Mouse (Mus musculus): ENCODE data around the gene Zfp109. TPM values are rescaled to one million over a fixed set of nuclear protein-coding genes. Genes with fewer than 3 reads are reported as not detected.

The Zfp109 gene
- total and polyA plus RNA-seq, 3 experiments, result not detected

DNA sequence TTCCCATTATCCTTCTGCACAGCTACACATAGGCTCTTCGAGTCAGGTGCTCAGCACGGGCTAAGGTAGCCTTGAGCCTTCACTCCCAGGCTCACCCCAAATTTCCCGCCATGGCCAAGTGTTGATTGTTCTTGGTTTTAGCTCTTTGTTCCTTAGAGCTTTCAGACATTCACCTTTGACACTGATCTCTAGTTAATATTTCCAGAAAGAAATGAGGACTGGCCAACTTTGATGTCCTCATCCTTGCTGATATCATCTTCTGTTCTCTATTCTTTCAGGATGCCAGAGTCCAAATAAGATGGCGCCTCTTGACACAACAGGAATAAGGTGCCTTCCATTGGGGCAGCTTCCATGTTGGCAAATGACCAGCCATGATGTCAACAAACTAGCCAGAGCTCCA, 37.1 kb upstream of the Zfp109 start:
- TF ChIP-seq ZC3H11A (IDR thresholded peaks at IDR 0.05; ENCODE audit: low read depth, low read length) (no peak), USF1 (IDR thresholded peaks at IDR 0.05; ENCODE audit: low read depth, low read length) (no peak), MYC (IDR thresholded peaks at IDR 0.05; ENCODE audit: low read depth, low read length) (no peak), MAZ (IDR thresholded peaks at IDR 0.05; ENCODE audit: low read depth, low read length) (no peak), GABPA (IDR thresholded peaks at IDR 0.05; ENCODE audit: insufficient replicate concordance, low read depth, low read length) (no peak), NRF1 (IDR thresholded peaks at IDR 0.05; ENCODE audit: low read depth, low read length) (no peak), NELFE (IDR thresholded peaks at IDR 0.05; ENCODE audit: low read depth, low read length) (no peak), HCFC1 (IDR thresholded peaks at IDR 0.05; ENCODE audit: low read depth, low read length) (no peak), POLR2A (IDR thresholded peaks at IDR 0.05; ENCODE audit: low read depth, low read length) (no peak)
- Histone ChIP-seq H3K79me2 (replicated peaks; ENCODE audit: control insufficient read depth, extremely low read depth, insufficient read depth, poor library complexity, severe bottlenecking) (no peaks in the 10 kb centered on the region), H3K27me3 (replicated peaks) (no peaks in the 10 kb centered on the region), H3K9ac (ENCODE audit: insufficient read depth, low read depth) (no peak overlapping the region), H3K4me1 (ENCODE audit: control insufficient read depth in 1 of 2, insufficient read depth in 2 of 2) (peaks cover 8 to 16% of the 10 kb centered on the region in 2 experiments), H3K36me3 (replicated peaks in 1 of 2; ENCODE audit: control insufficient read depth in 1 of 2, insufficient read depth in 1 of 2, low read length in 1 of 2) (no peaks in the 10 kb centered on the region), H3K4me2 (ENCODE audit: insufficient read depth, low read depth, poor library complexity, severe bottlenecking) (no peak overlapping the region), H3K27ac (ENCODE audit: insufficient read depth, low read depth) (no peak overlapping the region), H3K4me3 (replicated peaks in 1 of 3; ENCODE audit: low read depth in 2 of 3, low read length in 2 of 3, poor library complexity in 1 of 3) (no peak overlapping the region), H3K9me3 (replicated peaks; ENCODE audit: low read length) (no peaks in the 10 kb centered on the region)
- no peak for DNase-seq (ENCODE audit: extremely low read depth)
- in situ Hi-C loops (cut with MboI; ENCODE audit: low pct_ligation_motif_present, low pct_unique_long_range_greater_than_20kb, low sequenced_read_pairs) (no loop called here), dilution Hi-C loops (cut with MboI; ENCODE audit: extremely low pct_ligation_motif_present, extremely low pct_unique_long_range_greater_than_20kb, low sequenced_read_pairs) (no loop called here)

DNA sequence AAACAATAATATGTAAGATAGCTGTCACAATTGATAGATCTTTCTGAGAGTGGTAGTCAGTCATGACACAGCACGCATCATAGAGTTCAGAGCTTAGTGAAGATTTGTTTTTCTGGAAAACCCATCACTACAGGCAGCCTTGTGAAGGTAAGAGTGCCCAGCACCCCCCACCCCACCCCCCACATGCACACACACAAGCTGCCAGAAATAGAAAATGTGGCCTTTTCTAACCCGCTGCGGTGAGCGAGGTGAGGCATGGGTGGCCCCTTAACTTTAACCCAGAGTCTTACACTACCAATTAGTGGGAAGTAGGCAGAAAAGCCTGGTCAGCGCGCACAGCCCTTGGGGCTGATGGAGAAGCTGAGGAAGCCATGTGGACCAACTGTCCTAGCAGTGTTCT, 33.8 kb upstream of the Zfp109 start:
- DNase-seq (ENCODE audit: extremely low read depth), result peak; percentile 45
- Histone ChIP-seq H3K36me3 (replicated peaks in 1 of 2; ENCODE audit: control insufficient read depth in 1 of 2, insufficient read depth in 1 of 2, low read length in 1 of 2) (no peaks in the 10 kb centered on the region), H3K27me3 (replicated peaks) (no peaks in the 10 kb centered on the region), H3K9me3 (replicated peaks; ENCODE audit: low read length) (no peaks in the 10 kb centered on the region), H3K4me1 (ENCODE audit: control insufficient read depth in 1 of 2, insufficient read depth in 2 of 2) (peaks cover 8 to 16% of the 10 kb centered on the region in 2 experiments), H3K9ac (ENCODE audit: insufficient read depth, low read depth) (no peak overlapping the region), H3K79me2 (replicated peaks; ENCODE audit: control insufficient read depth, extremely low read depth, insufficient read depth, poor library complexity, severe bottlenecking) (no peaks in the 10 kb centered on the region), H3K4me2 (ENCODE audit: insufficient read depth, low read depth, poor library complexity, severe bottlenecking) (peak overlapping the region; percentile 11; the same call in 1 of the 2 replicates), H3K4me3 (replicated peaks in 1 of 3; ENCODE audit: low read depth in 2 of 3, low read length in 2 of 3, poor library complexity in 1 of 3) (no peak overlapping the region), H3K27ac (ENCODE audit: insufficient read depth, low read depth) (no peak overlapping the region)
- TF ChIP-seq MEF2A (IDR thresholded peaks at IDR 0.05; ENCODE audit: borderline replicate concordance, low read depth, low read length) (peak; percentile 92), ETS1 (conservative IDR thresholded peaks at IDR 0.05; ENCODE audit: low read depth, low read length) (peak; percentile 23; the same call in 1 of the 2 replicates), E2F4 (IDR thresholded peaks at IDR 0.05; ENCODE audit: insufficient replicate concordance, low read depth, low read length) (no peak), BHLHE40 (IDR thresholded peaks at IDR 0.05; ENCODE audit: low read depth, low read length) (0 out of 2 replicates have a peak, but pooled peaks have one; percentile 48), CHD2 (IDR thresholded peaks at IDR 0.05; ENCODE audit: low read length) (peak; percentile 64; the same call in 1 of the 2 replicates), TCF12 (IDR thresholded peaks at IDR 0.05; ENCODE audit: low read depth, low read length) (no peak), POLR2AphosphoS2 (IDR thresholded peaks at IDR 0.05; ENCODE audit: low read depth, low read length) (no peak)
- dilution Hi-C loops (cut with MboI; ENCODE audit: extremely low pct_ligation_motif_present, extremely low pct_unique_long_range_greater_than_20kb, low sequenced_read_pairs) (no loop called here), in situ Hi-C loops (cut with MboI; ENCODE audit: low pct_ligation_motif_present, low pct_unique_long_range_greater_than_20kb, low sequenced_read_pairs) (no loop called here)

Measured in CH12.LX (cell line).